Mouse (Mus musculus): ENCODE data around the gene Gm3327.
"Not testable (repeated sequence)": the region's sequence is repeated elsewhere in the genome, so short reads cannot be mapped to it uniquely, and the experiment has no call there.

The Gm3327 gene

GRCm38 (mm10) chr14:44123551-44123950 is at the start of gene Gm3327:
TSS of gene Gm3327 (plus strand) at chr14:44123851.
- DNase-seq: not testable (repeated sequence)

- not testable (repeated sequence) for DNase-seq
Observed at GRCm38 (mm10) chr14:44077785-44078341, 45.8 kb upstream of the Gm3327 start.

- not testable (repeated sequence) for DNase-seq
Observed at GRCm38 (mm10) chr14:44086588-44086987, 37.1 kb upstream of the Gm3327 start.

- DNase-seq: not testable (repeated sequence)
Observed at GRCm38 (mm10) chr14:44087535-44087934, 36.1 kb upstream of the Gm3327 start.

- not testable (repeated sequence) for DNase-seq
Observed at GRCm38 (mm10) chr14:44091524-44091923, 32.1 kb upstream of the Gm3327 start.

GRCm38 (mm10) chr14:44094445-44094844 is 29.2 kb upstream of the Gm3327 start:
- DNase-seq: not testable (repeated sequence)

GRCm38 (mm10) chr14:44100030-44100429 is 23.6 kb upstream of the Gm3327 start:
- not testable (repeated sequence) for DNase-seq

- not testable (repeated sequence) for DNase-seq
Observed at GRCm38 (mm10) chr14:44102354-44102753, 21.3 kb upstream of the Gm3327 start, which contains the start of gene Ear2. TSS of gene Ear2 (plus strand) at chr14:44102654.

DNA sequence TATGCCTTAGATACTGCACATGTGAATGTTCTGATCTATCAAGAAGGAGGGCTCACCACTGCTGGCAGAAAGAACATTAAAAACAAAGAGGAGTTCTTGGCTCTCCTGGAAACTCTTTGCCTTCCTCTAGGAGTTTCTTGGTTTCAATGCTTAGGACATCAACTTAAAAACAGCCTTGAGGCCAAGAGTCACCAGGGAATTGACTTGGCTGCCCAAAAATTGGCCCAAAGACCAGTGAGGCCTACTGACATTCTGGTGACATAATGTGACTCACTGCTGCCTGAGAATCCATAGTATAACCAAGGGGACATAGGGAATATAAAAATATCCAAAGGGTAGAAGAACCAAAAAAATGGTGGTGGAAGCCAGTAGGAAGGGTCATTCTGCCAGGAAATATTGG is 12.7 kb upstream of the Gm3327 start:
- DNase-seq: no peak
